Mouse (Mus musculus) kidney, embryonic 16.5 days (tissue): ENCODE data around the gene Cbx7. TPM values are rescaled to one million over a fixed set of nuclear protein-coding genes. Genes with fewer than 3 reads are reported as not detected.

Source experiments
- ATAC-seq: fragments of 200-750 bp; cut with Nextera tagmentation; 2 replicates; pipeline ENCODE4 v1.8.0; 2017; ENCODE audit warnings: moderate TSS enrichment; ENCODE audit not compliant: low FRiP score, low TSS enrichment
- H3K27ac ChIP-seq: fragments of 300-500 bp; sonication (generic); 2 replicates; pipeline ENCODE4 v1.5.1; 2014; ENCODE audit warnings: low read length
- H3K27me3 ChIP-seq: fragments of 300-500 bp; sonication (generic); 2 replicates; pipeline ENCODE4 v1.6.1; 2014; ENCODE audit warnings: low read length, control low read depth, mixed read lengths; ENCODE audit not compliant: insufficient read depth
- H3K36me3 ChIP-seq: fragments of 300-500 bp; sonication (generic); 2 replicates; pipeline ENCODE4 v1.6.1; 2014; ENCODE audit warnings: low read length, control low read depth, mixed read lengths; ENCODE audit not compliant: insufficient read depth
- H3K4me1 ChIP-seq: fragments of 300-500 bp; sonication (generic); 2 replicates; pipeline ENCODE4 v1.6.1; 2014; ENCODE audit warnings: low read length, control low read depth, mixed read lengths; ENCODE audit not compliant: insufficient read depth
- H3K4me2 ChIP-seq: fragments of 300-500 bp; sonication (generic); replicated peaks from 2 replicates; pipeline ENCODE4 v1.6.1; 2014; ENCODE audit warnings: low read depth, low read length
- H3K4me3 ChIP-seq: fragments of 300-500 bp; sonication (generic); 2 replicates; pipeline ENCODE4 v1.5.1; 2014; ENCODE audit warnings: mild to moderate bottlenecking, low read length
- H3K9ac ChIP-seq: fragments of 300-500 bp; sonication (generic); replicated peaks from 2 replicates; pipeline ENCODE4 v1.6.1; 2014; ENCODE audit warnings: low read length
- H3K9me3 ChIP-seq: fragments of 300-500 bp; sonication (generic); 2 replicates; pipeline ENCODE4 v1.6.1; 2016; ENCODE audit warnings: low read length, control low read depth
- WGBS: fragments of 180-500 bp; shearing (Covaris S2); extraction: QIAGEN DNeasy Blood & Tissue Kit; methylation state at CpG from one replicate; pipeline ENCODE4 v1.1.7; 2014; 5-methylcytosine and 5-hydroxymethylcytosine counted together
- polyA plus RNA-seq: library from polyadenylated mRNA; unstranded; fragments of >200 nt; fragmentation: Nextera tagmentation; extraction: Ambion mirVana; gene quantifications from 2 replicates; pipeline ENCODE4 v1.2.1, GENCODE M21; 2015

Cbx7 gene
- polyA plus RNA-seq, 1 experiment from 2014 or later: 3.3 TPM

DNA sequence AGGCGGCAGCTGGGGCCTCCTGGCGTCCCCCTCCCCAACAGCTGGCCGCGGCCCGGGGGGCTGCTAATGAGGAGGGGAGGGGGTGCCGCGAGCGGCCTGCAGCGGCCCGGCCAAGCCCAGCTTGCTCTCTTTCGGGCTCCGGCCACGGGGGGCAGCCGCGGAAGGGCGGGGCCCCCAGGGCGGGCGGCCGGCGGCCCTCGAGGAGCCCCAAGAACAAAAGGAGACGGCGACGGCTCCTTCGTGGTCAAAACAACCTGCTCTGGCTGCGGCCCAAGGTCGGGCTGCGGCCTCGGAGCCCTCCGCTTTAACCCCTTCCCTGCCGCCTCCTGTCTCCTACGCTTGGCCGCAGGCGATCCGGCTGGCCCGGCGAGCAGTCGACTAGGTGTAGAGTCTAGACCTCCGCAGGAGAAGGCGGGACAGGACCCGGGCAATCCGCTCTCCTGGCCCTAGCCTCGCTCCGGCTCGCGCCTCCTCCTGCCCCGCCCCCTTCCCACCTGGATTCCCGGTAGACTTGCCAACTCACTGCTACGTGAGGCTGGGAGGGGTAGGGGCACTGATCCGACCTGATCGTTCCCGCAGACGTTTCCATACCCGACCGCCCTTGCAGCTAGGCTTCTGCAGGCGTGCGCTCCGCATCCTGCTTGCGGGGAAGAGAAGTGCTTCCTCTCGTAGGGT is 41.7 kb upstream of the Cbx7 start:
- no peaks in the 10 kb centered on the region for H3K36me3 ChIP-seq
- peak overlapping the region; percentile 82 for H3K27ac ChIP-seq
- H3K4me3 ChIP-seq: peak overlapping the region; percentile 67
- peaks cover 60% of the 10 kb centered on the region for H3K27me3 ChIP-seq
- WGBS: under 1% methylated on average over 50 of the region's 60 CpGs
- peak overlapping the region; percentile 99 for H3K4me2 ChIP-seq
- peaks cover 41% of the 10 kb centered on the region for H3K4me1 ChIP-seq
- peak overlapping the region; percentile 74 for H3K9ac ChIP-seq
- ATAC-seq: peak; percentile 85
- H3K9me3 ChIP-seq: no peaks in the 10 kb centered on the region

DNA sequence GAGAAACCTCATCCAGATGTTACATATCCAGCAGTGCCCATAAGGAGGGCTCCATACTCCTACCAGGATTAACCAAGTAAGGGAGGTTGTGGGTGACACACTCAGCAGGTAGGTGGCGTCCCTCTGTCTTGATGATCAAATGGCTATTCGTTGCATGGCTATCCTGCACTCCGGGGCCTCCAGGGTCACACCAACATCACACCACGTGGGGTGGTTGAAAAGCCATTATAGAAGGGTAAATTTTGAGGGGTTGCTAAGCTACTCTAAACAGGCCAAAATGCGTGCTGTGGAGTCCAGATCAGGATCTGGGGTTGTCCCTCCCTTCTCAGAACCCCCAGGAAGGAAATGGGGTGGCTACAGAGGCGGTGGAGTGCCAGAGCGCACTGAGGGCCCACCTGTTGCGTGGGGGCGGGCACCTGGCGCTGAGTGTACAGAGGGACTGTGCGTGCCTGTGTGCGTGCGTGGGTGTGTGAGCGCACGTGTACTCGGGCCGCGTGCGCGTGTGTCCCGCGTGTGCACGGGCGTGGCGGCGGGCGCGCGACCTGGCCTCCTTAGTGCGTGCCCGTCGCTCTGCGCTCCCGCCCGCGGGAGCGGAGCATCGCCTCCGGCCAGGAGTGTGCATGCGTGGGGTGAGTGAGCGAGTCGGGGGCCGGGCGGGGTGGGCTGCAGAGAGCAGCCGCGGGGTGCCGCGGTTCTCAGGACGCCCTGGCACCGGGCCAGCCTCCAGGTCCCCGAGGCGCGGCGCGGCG is 41.0 kb upstream of the Cbx7 start:
- Histone ChIP-seq H3K4me3 (peak overlapping the region; percentile 67), H3K9me3 (no peaks in the 10 kb centered on the region), H3K4me2 (peak overlapping the region; percentile 99), H3K27me3 (peaks cover 60% of the 10 kb centered on the region), H3K9ac (peak overlapping the region; percentile 74), H3K36me3 (no peaks in the 10 kb centered on the region), H3K4me1 (peaks cover 41% of the 10 kb centered on the region), H3K27ac (peak overlapping the region; percentile 82)
- WGBS: 1% methylated on average over 53 of the region's 56 CpGs
- 0 out of 2 replicates have a peak, but pooled peaks have one; percentile 17 for ATAC-seq

DNA sequence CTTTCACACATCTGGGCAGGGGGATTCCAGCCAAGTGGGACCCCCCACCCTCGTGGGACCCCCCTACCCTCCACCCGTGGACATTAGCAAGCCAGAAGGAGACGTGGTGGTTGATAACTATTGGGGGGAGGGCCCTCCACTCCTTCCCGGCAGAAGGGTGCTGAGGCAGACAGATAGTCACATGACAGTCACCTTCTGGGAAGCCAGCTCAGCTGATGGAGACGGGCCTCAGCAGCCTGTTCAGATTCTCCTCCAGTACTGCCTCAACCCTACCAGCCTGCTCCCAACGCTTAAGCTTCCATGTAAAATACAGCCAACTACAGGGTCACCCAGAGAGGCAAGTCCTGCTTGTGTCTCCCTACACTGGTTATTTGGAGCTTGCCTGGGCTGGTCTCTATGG is 40.3 kb upstream of the Cbx7 start:
- Histone ChIP-seq H3K9me3 (no peaks in the 10 kb centered on the region), H3K36me3 (no peaks in the 10 kb centered on the region), H3K27ac (peak overlapping the region; percentile 82; the same call in 1 of the 2 replicates), H3K4me1 (peaks cover 41% of the 10 kb centered on the region), H3K27me3 (peaks cover 57% of the 10 kb centered on the region), H3K4me2 (peak overlapping the region; percentile 99), H3K9ac (peak overlapping the region; percentile 74), H3K4me3 (peak overlapping the region; percentile 67)
- 33% methylated on average over 6 of the region's 6 CpGs for WGBS
- ATAC-seq: no peak

DNA sequence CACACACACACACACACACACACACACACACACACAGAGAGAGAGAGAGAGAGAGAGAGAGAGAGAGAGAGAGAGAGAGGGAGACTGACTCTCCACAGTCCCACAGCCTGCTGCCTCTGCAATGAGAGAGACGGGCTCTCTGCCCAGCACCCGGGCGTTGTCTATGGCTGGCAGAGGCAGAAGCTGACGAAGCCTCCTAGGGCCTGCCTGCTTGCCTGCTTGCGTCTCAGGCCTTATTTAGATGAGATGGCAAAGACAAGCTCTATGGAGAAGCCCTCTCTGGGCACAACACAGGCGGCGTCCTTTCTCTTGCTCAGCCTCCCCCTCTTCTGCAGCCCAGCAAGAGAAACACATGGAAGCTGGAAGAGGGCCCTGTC is 39.3 kb upstream of the Cbx7 start:
- Histone ChIP-seq H3K27me3 (peaks cover 46% of the 10 kb centered on the region), H3K4me2 (peak overlapping the region; percentile 99)
- 40% methylated on average over 7 of the region's 7 CpGs for WGBS

DNA sequence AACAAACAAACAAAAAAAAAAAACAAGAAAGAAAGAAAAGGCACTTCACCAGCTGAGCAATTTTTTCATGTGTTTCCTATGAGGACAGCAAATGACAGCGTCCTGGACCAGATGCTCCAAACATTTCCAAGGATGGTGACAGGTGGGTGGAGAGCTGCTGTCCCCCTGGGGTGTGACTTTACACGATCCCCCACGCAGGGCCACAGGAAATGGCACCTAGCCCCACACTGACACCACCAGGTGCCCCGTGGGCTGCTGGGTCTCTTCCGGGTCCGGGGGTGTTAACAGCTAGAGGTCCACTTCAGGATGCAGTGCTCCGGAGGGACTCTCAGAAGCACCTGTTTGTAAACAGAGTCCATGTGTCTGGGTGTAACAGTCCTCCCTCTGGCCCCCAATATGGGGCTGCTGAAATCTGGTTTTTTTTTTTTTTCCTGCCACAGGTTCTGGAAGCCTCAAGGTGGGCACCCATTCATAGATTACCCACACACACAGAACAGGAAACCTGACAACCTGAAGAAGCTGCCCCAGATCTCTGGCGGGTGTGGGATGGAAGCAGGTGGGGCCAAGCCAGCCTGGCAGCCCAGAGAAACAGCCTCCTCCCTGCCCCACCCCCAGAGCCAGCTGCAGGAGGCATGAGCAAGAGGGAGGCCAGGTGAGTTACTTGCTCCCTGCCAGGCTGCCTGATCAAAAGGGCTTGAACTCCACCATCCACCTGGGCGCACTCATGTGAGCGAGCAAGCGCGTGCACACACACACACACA is 38.7 kb upstream of the Cbx7 start:
- H3K9ac ChIP-seq: no peak overlapping the region
- peaks cover 42% of the 10 kb centered on the region for H3K27me3 ChIP-seq
- H3K4me3 ChIP-seq: no peak overlapping the region
- H3K27ac ChIP-seq: no peak overlapping the region
- ATAC-seq: no peak
- H3K4me1 ChIP-seq: peaks cover 43% of the 10 kb centered on the region
- H3K9me3 ChIP-seq: no peaks in the 10 kb centered on the region
- H3K4me2 ChIP-seq: no peak overlapping the region
- H3K36me3 ChIP-seq: no peaks in the 10 kb centered on the region
- WGBS: 40% methylated on average over 12 of the region's 12 CpGs

More for the DNA sequence above, 39.3 kb upstream of the Cbx7 start:
- Histone ChIP-seq H3K4me1 (peaks cover 46% of the 10 kb centered on the region), H3K9me3 (no peaks in the 10 kb centered on the region), H3K4me3 (0 out of 2 replicates have a peak overlapping the region, but pooled peaks have one; percentile 7), H3K36me3 (no peaks in the 10 kb centered on the region), H3K9ac (no peak overlapping the region), H3K27ac (0 out of 2 replicates have a peak overlapping the region, but pooled peaks have one; percentile 1)
- no peak for ATAC-seq

DNA sequence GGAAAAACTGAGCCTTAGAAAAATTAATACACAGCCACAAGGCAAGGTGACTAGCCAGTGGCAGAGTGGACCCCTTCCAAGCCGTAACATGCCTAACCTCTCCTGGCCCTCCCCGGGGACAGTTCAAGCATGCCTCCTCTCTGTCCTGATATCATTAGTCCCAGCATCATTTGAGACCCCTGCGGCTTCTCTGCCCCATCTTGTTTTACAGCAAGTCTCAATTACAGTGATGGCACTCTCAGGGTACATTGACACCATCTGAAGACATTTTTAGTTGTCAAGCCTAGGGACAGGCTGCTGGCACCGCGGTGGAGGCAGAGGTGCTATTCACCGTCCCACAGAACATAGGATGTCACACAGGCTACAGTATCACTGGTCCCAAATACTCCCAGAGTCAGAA is 37.5 kb upstream of the Cbx7 start:
- Histone ChIP-seq H3K27me3 (peaks cover 30% of the 10 kb centered on the region), H3K36me3 (no peaks in the 10 kb centered on the region), H3K4me3 (no peak overlapping the region), H3K4me2 (no peak overlapping the region), H3K4me1 (peaks cover 35% of the 10 kb centered on the region), H3K9me3 (no peaks in the 10 kb centered on the region), H3K27ac (no peak overlapping the region), H3K9ac (no peak overlapping the region)
- WGBS: 76% methylated on average over 6 of the region's 6 CpGs
- no peak for ATAC-seq

DNA sequence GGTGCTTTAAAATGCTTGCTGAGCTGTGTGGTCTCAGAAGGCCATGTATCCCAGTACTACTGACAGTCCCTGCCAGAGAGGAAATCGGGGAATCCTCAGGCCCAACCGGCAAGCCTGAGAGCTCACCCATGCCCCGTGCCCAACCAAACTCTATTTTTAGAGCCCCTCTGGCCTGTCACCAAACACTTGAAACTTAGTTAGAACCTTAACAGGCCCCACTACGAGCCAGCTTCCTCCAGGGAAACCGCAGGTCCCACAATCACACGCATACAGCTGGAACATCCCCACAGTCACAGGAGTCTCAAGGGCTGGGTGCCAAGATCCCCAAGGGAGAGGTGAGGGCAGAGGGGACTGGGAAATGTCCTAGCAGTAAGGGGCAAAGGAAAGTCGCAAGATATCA is 35.2 kb upstream of the Cbx7 start:
- H3K4me2 ChIP-seq: no peak overlapping the region
- peaks cover 10% of the 10 kb centered on the region for H3K27me3 ChIP-seq
- H3K27ac ChIP-seq: no peak overlapping the region
- 75% methylated on average over 7 of the region's 7 CpGs for WGBS
- H3K9ac ChIP-seq: no peak overlapping the region
- ATAC-seq: no peak
- H3K36me3 ChIP-seq: no peaks in the 10 kb centered on the region
- 0 out of 2 replicates have a peak, but pooled peaks cover 17% of the 10 kb centered on the region for H3K4me1 ChIP-seq
- H3K9me3 ChIP-seq: no peaks in the 10 kb centered on the region
- no peak overlapping the region for H3K4me3 ChIP-seq

DNA sequence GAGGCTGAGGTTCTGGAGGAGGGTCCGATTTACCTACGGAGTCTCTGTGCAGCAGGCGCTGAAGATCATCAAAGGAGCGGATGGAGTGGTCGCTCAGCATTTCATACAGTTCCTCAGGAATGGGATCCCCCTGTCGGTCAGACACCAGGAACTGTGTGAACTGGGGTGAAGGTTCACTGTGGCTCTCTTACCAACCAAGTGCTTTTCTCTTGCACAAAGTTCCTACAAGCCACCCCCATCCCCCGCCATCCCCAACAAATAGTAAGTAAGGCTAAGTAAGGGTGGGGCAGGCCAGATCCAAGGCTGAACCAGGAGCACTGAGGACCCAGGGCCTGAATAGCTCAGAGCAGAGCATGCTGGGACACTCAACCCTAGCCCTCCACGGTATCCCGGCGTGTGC is 34.5 kb upstream of the Cbx7 start:
- peak overlapping the region; percentile 60 for H3K27ac ChIP-seq
- H3K36me3 ChIP-seq: no peaks in the 10 kb centered on the region
- no peak for ATAC-seq
- no peak overlapping the region for H3K4me3 ChIP-seq
- WGBS: 76% methylated on average over 10 of the region's 10 CpGs
- no peak overlapping the region for H3K4me2 ChIP-seq
- 0 out of 2 replicates have a peak, but pooled peaks cover 11% of the 10 kb centered on the region for H3K4me1 ChIP-seq
- H3K27me3 ChIP-seq: peaks cover 3% of the 10 kb centered on the region; the same call in 1 of the 2 replicates
- no peak overlapping the region for H3K9ac ChIP-seq
- H3K9me3 ChIP-seq: no peaks in the 10 kb centered on the region

DNA sequence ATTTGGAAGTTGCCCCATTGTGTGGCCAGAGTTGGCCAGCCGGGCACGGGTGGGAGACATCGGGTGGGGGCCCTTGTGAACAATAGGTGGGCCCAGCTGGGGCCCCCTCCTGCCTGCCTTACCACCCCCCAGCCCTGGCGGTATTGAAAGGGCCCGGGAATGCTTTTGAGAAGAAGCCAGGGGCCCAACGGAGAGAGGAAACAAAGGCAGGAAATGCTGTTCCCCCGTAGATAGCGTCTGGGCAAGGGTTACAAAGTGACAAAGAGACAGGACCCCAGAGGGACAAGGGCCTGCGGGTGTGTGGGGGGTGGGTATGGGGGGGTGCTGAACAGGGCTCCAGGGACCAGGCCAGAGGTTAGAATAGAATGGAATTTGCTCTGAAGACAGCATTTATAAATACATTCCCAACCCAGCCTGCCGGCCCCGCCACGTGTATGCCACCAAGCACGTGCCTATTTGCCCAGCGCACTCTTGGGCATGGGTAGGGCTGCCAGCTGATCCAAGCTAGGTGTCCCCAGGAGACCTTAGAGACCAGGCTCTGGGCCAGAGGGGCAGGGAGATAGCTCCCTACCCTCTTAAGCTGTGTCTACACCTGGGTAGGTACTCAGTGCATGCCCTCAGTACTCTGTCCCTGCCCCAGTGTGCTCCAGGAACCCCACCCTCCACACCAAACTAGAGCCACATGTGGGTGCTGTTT is 33.9 kb upstream of the Cbx7 start:
- Histone ChIP-seq H3K4me2 (no peak overlapping the region), H3K4me1 (0 out of 2 replicates have a peak, but pooled peaks cover 11% of the 10 kb centered on the region), H3K9me3 (no peaks in the 10 kb centered on the region), H3K4me3 (no peak overlapping the region), H3K9ac (no peak overlapping the region), H3K27me3 (no peaks in the 10 kb centered on the region), H3K36me3 (no peaks in the 10 kb centered on the region), H3K27ac (peak overlapping the region; percentile 73)
- 56% methylated on average over 14 of the region's 14 CpGs for WGBS
- peak; percentile 52 for ATAC-seq
